Mouse (Mus musculus): ENCODE measurements around the gene Oas1c. TPM values are rescaled to one million over a fixed set of nuclear protein-coding genes. Genes with fewer than 3 reads are reported as not detected.

Oas1c gene
- polyA plus RNA-seq, 1 experiment = 9.6 TPM

DNA sequence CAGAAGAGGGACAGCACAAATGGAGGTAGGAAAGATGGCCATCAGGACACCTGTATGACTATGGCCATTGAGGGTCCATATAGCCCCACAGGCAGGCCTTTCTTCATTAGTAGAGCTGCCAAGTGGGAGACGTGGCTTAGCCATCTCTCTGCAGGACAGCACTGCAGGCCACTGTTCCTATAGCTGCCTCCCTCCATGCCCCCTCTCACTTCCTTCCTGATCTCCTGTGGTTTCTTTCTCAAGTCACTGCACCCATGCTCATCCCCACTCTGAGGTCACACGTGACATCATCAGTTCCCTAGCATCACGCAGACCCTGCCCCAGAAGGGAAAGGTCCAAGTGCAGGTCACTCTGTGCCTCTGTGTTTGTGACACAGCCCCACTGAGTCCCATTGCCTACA is 25.3 kb downstream of the Oas1c start:
- Histone ChIP-seq H3K27ac (ENCODE audit: insufficient read depth, low read depth, low read length) (no peak overlapping the region), H3K4me3 (ENCODE audit: insufficient read depth, low read length) (no peak overlapping the region)
- TF ChIP-seq POLR2A (IDR thresholded peaks at IDR 0.05; ENCODE audit: borderline replicate concordance, low read depth, low read length) (no peak), CTCF (IDR thresholded peaks at IDR 0.05; ENCODE audit: low read depth, low read length) (no peak)

DNA sequence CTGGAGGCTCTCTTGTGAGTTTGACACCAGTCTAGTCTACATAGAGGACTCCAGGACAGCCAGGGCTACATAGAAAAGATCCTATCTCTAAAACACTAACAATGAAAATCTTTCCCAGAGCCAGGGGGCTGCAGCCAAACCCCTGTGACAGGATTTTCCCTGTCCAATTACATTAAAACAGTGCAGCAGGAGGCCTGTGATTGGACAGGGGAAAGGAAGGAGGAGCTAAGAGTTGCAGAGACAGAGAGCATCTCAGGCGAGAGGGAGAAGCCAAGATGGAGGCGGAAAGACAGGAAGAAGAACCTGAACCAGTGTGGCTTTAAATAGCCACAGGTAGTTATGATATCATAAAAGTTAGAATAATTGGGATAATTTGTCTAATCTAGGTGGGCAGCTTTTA is 29.9 kb downstream of the Oas1c start:
- TF ChIP-seq POLR2A (IDR thresholded peaks at IDR 0.05; ENCODE audit: borderline replicate concordance, low read depth, low read length) = no peak
- no peak for TF ChIP-seq CTCF (IDR thresholded peaks at IDR 0.05; ENCODE audit: low read depth, low read length)
- H3K4me1 ChIP-seq (ENCODE audit: control insufficient read depth, insufficient read depth, low read length) = peaks cover 34% of the 10 kb centered on the region
- H3K4me3 ChIP-seq (ENCODE audit: insufficient read depth, low read length) = no peak overlapping the region
- H3K27ac ChIP-seq (ENCODE audit: insufficient read depth, low read depth, low read length) = no peak overlapping the region

More for the DNA sequence above, 25.3 kb downstream of the Oas1c start:
- peaks cover 9% of the 10 kb centered on the region for H3K4me1 ChIP-seq (ENCODE audit: control insufficient read depth, insufficient read depth, low read length)

DNA sequence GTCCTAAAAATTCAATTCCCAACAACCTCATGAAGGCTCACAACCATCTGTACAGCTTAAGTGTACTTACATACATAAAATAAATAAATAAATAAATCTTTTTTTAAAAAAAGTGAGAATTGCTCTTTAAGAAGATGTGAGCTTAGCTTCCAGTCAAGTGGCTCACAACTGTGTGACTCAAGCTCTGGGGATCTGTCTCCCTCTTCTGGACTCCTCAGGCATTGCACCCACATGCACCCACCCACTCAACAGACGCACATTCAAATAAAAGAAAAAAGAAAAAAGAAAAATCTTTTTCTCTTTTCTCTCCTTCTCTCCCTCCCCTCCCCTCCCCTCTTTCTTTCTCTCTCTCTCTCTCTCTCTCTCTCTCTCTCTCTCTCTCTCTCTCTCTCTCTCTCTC is 30.7 kb downstream of the Oas1c start:
- no peak for TF ChIP-seq CTCF (IDR thresholded peaks at IDR 0.05; ENCODE audit: low read depth, low read length)
- no peak for TF ChIP-seq POLR2A (IDR thresholded peaks at IDR 0.05; ENCODE audit: borderline replicate concordance, low read depth, low read length)
- Histone ChIP-seq H3K27ac (ENCODE audit: insufficient read depth, low read depth, low read length) (no peak overlapping the region), H3K4me1 (ENCODE audit: control insufficient read depth, insufficient read depth, low read length) (peaks cover 34% of the 10 kb centered on the region), H3K4me3 (ENCODE audit: insufficient read depth, low read length) (no peak overlapping the region)

DNA sequence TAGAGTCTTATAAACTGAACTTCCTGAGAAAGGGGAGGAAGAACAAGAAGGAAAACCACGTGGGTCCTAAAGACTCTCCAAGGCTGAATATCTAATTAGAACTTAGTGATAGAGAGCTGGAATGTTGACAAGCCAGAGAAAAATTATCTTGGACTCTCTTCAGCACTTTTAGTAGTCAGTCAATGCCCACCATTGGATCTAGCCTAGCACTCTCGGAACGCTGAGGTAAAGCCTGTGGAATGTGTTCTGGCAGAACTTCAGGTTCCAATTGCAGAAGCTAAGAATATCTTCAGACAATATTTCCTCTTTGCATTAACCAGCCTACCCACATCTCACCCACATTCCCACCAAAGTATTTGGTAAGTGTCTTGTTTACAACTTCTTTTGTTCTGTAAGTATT is 32.4 kb downstream of the Oas1c start:
- H3K27ac ChIP-seq (ENCODE audit: insufficient read depth, low read depth, low read length) = no peak overlapping the region
- peak overlapping the region; percentile 10; the same call in 1 of the 2 replicates for H3K4me3 ChIP-seq (ENCODE audit: insufficient read depth, low read length)
- TF ChIP-seq CTCF (IDR thresholded peaks at IDR 0.05; ENCODE audit: low read depth, low read length) (no peak), POLR2A (IDR thresholded peaks at IDR 0.05; ENCODE audit: borderline replicate concordance, low read depth, low read length) (no peak)
- H3K4me1 ChIP-seq (ENCODE audit: control insufficient read depth, insufficient read depth, low read length) = peaks cover 49% of the 10 kb centered on the region

DNA sequence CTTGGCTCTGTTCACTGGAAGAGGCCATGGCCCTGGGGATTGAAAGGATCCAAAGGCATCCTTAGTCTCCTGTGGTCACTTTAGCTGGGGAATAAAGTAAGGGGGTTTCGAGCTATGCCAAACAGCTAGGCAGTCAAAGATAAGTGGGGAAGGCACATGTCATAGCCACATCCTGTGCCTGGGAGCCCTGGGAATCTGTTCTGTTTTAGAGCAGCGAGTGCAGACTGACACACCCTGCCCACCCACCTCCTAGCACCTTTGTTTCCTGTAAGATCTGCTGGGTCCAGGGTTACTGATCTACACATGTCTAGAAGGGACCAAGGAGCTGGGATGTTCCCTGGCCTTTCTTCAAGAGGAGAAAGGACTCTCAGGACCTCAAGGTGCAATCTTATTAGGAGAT is 33.4 kb downstream of the Oas1c start:
- H3K27ac ChIP-seq (ENCODE audit: insufficient read depth, low read depth, low read length) = no peak overlapping the region
- peaks cover 52% of the 10 kb centered on the region for H3K4me1 ChIP-seq (ENCODE audit: control insufficient read depth, insufficient read depth, low read length)
- H3K4me3 ChIP-seq (ENCODE audit: insufficient read depth, low read length) = no peak overlapping the region
- no peak for TF ChIP-seq CTCF (IDR thresholded peaks at IDR 0.05; ENCODE audit: low read depth, low read length)

DNA sequence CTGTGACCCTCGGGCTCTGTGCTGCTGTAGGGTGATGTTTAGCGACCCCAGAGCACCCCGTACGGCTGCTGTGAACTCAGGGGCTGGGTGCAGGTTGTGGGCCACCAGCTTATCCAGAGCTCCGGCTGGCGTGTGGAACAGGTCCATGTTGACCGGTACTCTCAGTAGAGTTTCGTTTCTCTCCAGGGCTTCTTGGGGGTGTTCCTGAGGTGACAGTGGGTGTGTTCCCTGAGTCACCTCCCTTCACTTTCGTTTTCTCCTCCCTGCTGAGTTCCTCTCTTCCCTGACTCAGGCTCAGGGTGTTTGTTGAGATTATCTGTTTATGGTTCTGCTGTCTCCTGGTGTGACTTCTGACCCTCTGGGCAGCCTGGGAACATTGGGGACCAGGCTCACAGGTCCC is 34.8 kb downstream of the Oas1c start, which contains the start of gene Oas3:
Oas3 (minus strand) TSS at position 184 of the 400 bp plus-strand sequence.
- TF ChIP-seq POLR2A (IDR thresholded peaks at IDR 0.05; ENCODE audit: borderline replicate concordance, low read depth, low read length) (no peak), CTCF (IDR thresholded peaks at IDR 0.05; ENCODE audit: low read depth, low read length) (no peak)
- peak within 1 kb of the TSS; percentile 64 for H3K4me3 ChIP-seq (ENCODE audit: insufficient read depth, low read length)
- H3K27ac ChIP-seq (ENCODE audit: insufficient read depth, low read depth, low read length) = 0 out of 2 replicates have a peak within 1 kb of the TSS, but pooled peaks have one; percentile 11
- H3K4me1 ChIP-seq (ENCODE audit: control insufficient read depth, insufficient read depth, low read length) = peaks cover 52% of the 10 kb centered on the region

DNA sequence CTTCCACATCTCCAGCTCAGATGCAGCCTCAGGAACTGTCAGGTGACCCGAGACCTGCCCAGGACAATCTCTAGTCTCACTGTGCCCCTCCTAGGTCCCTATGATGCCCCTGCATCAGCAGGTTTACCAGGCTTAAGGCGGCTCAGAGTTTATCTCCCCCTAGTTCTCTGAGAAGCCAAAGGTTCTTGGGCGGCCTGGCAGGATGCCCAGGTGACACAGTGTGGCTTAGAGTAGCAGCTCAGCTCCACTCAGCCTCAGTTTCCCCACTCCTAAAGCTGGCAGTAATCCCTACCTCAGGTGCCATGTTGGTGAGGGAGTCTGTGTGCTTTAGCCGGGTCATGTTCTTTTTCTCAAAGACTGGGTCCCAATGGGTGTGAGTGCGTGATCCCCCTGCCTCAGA is 35.5 kb downstream of the Oas1c start:
- Histone ChIP-seq H3K4me3 (ENCODE audit: insufficient read depth, low read length) (peak overlapping the region; percentile 64), H3K4me1 (ENCODE audit: control insufficient read depth, insufficient read depth, low read length) (peaks cover 52% of the 10 kb centered on the region), H3K27ac (ENCODE audit: insufficient read depth, low read depth, low read length) (no peak overlapping the region)
- TF ChIP-seq POLR2A (IDR thresholded peaks at IDR 0.05; ENCODE audit: borderline replicate concordance, low read depth, low read length) (no peak), CTCF (IDR thresholded peaks at IDR 0.05; ENCODE audit: low read depth, low read length) (no peak)

DNA sequence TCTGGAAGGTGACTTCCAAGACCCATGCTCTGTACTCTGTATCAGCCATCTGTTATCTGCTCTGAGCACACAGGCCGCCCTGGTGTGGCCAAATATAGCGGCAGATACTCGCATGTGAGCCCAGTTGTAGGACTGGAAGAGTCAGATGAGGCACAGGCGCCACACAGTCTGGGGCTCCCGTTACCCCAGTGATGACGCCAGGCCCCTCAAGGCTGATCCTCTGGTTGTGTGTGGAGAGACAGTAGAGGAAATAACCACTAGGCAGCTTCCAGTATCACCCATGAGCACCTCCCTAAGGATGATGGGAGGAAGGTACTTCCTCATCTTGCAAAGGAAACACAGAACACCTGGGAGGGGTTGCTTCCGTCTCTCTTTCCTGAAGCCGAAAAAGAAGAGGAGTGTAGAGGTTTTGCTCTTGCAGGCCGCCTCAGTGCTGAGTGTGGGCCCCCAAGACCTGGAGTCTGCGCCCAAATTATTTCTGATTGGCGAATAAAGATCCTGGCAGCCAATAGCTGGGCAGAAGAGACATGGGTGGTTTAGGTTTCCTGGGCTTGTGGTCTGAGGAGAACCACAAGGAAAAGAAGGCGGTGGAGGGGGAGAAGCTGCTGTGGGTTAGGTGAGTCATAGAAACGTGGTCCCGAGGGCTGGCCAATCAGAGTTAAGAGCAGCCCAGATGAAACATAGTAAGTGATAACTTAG is 36.9 kb downstream of the Oas1c start:
- peak overlapping the region; percentile 48 for H3K27ac ChIP-seq (ENCODE audit: insufficient read depth, low read depth, low read length)
- TF ChIP-seq POLR2A (IDR thresholded peaks at IDR 0.05; ENCODE audit: borderline replicate concordance, low read depth, low read length) (no peak), CTCF (IDR thresholded peaks at IDR 0.05; ENCODE audit: low read depth, low read length) (no peak)
- peaks cover 49% of the 10 kb centered on the region for H3K4me1 ChIP-seq (ENCODE audit: control insufficient read depth, insufficient read depth, low read length)
- H3K4me3 ChIP-seq (ENCODE audit: insufficient read depth, low read length) = peak overlapping the region; percentile 28

DNA sequence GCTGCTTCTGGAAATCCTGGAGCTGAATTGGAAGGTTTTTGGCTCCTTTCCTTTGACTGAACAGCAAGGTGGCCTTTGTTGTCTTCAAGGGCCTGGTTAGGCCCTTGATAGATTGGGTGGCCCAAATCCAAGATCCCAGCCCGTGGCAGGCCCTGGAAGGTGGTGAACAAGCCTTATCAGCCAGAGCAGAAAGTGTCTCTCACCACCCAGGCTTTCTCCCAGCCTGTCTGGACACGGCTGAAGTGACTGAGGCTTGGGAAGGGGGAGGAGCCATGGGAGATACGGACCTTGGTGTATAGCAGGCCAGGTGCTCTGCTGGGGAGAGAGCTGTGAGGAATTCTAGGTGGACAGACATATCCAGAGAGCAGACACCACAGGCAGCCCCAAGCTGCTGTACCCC is 42.9 kb downstream of the Oas1c start:
- Histone ChIP-seq H3K4me3 (ENCODE audit: insufficient read depth, low read length) (no peak overlapping the region), H3K4me1 (ENCODE audit: control insufficient read depth, insufficient read depth, low read length) (no peaks in the 10 kb centered on the region), H3K27ac (ENCODE audit: insufficient read depth, low read depth, low read length) (no peak overlapping the region)
- no peak for TF ChIP-seq CTCF (IDR thresholded peaks at IDR 0.05; ENCODE audit: low read depth, low read length)
- no peak for TF ChIP-seq POLR2A (IDR thresholded peaks at IDR 0.05; ENCODE audit: borderline replicate concordance, low read depth, low read length)

DNA sequence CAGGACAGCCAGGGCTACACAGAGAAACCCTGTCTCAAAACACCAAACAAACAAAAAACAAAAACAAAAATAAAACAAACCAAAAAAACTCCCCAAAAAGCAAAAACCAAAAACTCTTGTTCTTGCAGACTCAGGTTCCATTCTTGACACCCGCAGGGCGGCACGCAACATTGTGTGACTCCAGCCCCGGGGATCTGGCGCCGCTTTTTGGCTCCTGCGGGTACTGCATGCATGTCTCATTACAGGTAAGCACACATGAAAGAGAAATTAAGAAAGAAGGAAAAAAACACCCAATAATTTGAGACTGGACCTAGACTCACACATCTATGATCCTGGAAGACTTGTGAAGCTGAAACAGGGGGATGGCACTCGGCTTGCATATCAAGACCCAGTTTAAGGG is 47.3 kb downstream of the Oas1c start:
- H3K27ac ChIP-seq (ENCODE audit: insufficient read depth, low read depth, low read length) = no peak overlapping the region
- no peaks in the 10 kb centered on the region for H3K4me1 ChIP-seq (ENCODE audit: control insufficient read depth, insufficient read depth, low read length)
- H3K4me3 ChIP-seq (ENCODE audit: insufficient read depth, low read length) = no peak overlapping the region
- TF ChIP-seq CTCF (IDR thresholded peaks at IDR 0.05; ENCODE audit: low read depth, low read length) (no peak), POLR2A (IDR thresholded peaks at IDR 0.05; ENCODE audit: borderline replicate concordance, low read depth, low read length) (no peak)

Data from bone marrow macrophage, adult 2 months (primary cell).